Mouse (Mus musculus) embryonic fibroblast, embryonic 13.5 days (primary cell): ENCODE results near the gene Man1a2. TPM values are rescaled to one million over a fixed set of nuclear protein-coding genes. Genes with fewer than 3 reads are reported as not detected.

Experiments
- H3K27ac ChIP-seq: 2 replicates; pipeline ENCODE4 v1.5.1; 2012; ENCODE audit warnings: low read length, control low read depth, inconsistent platforms; ENCODE audit not compliant: insufficient read depth
- H3K4me1 ChIP-seq: 2 replicates; pipeline ENCODE4 v1.6.1; 2011; ENCODE audit warnings: low read length; ENCODE audit not compliant: control insufficient read depth, insufficient read depth
- H3K4me3 ChIP-seq: 2 replicates; pipeline ENCODE4 v1.5.1; 2011; ENCODE audit warnings: mild to moderate bottlenecking, control low read depth, low read length; ENCODE audit not compliant: insufficient read depth
- CTCF ChIP-seq: IDR thresholded peaks from 2 replicates; pipeline ENCODE4 v1.5.1; 2011; ENCODE audit warnings: mild to moderate bottlenecking, control low read depth, low read length, moderate library complexity, borderline replicate concordance; ENCODE audit not compliant: insufficient read depth
- POLR2A ChIP-seq: IDR thresholded peaks from 2 replicates; pipeline ENCODE4 v1.6.1; 2011; ENCODE audit warnings: low read depth, mild to moderate bottlenecking, control low read depth, low read length, moderate library complexity
- polyA plus RNA-seq: library from polyadenylated mRNA; stranded (reverse); fragments of >200 nt; gene quantifications from 2 replicates; pipeline ENCODE4 v1.2.4, GENCODE M21; 2011; ENCODE audit warnings: low read depth; ENCODE audit not compliant: missing spikeins, insufficient read length

The Man1a2 gene
- polyA plus RNA-seq, 1 experiment, result 148 TPM

- Histone ChIP-seq H3K27ac (no peak overlapping the region), H3K4me1 (no peaks in the 10 kb centered on the region), H3K4me3 (no peak overlapping the region)
- TF ChIP-seq CTCF (no peak), POLR2A (no peak)
These were observed 169.6 kb downstream of the Man1a2 start for GRCm38 (mm10) chr3:100515754-100516141.

DNA sequence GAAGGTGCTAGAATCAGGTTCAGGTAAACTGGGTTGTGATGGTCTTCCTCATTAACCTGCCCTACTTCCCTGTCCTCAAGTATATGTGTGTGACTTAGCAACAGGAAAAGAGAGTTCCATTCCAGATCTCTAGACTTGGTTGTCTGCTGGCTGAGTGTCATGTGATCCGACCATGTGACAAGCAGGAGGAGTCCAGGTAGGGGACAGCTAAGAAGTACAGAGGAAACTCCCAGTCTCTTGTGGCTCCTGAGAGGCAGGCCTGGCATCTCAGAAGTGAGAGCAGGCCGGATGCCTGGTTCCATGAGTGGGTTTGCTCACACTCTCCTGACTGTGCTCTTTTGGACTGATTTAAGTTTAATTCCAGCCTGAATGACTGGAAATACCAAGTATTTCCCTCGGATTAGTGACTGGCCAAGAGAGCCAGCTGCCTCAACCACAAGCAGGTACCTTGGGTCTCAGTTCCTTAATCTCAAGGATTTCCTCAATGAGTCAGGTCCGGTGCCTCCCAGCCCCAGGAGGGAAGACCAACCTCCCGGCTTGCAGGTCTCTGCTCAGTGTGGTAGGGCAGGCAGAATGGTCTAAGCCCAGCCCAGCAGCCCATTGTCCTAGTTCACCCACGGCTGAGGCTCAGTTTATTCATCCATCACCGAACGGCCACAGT, 170.1 kb downstream of the Man1a2 start:
- Histone ChIP-seq H3K4me3 (no peak overlapping the region), H3K27ac (no peak overlapping the region), H3K4me1 (no peaks in the 10 kb centered on the region)
- no peak for TF ChIP-seq CTCF
- TF ChIP-seq POLR2A, result no peak

Other genes with a start within 250 kb of the Man1a2 start
- 0.52 and 0.67 TPM in 2 replicates for gene Tent5c, start 196.2 kb downstream of the Man1a2 start, polyA plus RNA-seq
- 0.18 TPM in 1 of 2 replicates, not detected in the other for gene Vtcn1, start 140.0 kb upstream of the Man1a2 start, polyA plus RNA-seq
- gene Trim45, start 236.7 kb upstream of the Man1a2 start, polyA plus RNA-seq, result 3.9 and 4.3 TPM in 2 replicates